28 mouse cellular contexts compared by ENCODE assay signal in the genomic region with DNA sequence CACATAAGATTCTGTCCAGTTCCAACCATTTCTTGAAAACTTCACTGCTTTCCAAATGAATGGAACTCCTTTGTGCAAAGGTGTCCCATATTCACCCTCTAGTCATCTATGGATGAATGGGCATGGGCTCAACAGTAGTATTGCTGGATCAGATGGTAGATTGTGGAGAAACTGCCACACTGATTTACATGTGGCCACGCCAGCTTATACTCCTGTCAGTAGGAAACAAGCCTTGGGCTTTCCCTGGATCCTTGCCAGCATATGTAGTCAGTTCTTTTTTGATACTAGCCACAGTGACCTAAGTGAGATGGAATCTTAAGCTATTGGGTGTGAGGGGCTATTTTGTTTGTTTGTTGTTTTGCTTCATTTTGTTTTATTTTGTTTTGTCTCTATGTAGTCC. TPM values are rescaled to one million over a fixed set of nuclear protein-coding genes. Genes with fewer than 3 reads are reported as not detected.
DNase-seq lines count a peak whose midpoint lies in the region; ATAC-seq and TF ChIP-seq lines count a peak whose summit lies in the region.
"Had no signal": no experiment of that assay in that cellular context is flagged by ENCODE, and none has a peak within 500 bp of the region (broad histone marks: within the 10 kb centered on the region; RNA-seq: fewer than 3 reads in every experiment).

No protein-coding gene starts in this region.

- no peaks in the 10 kb centered on the region for H3K9me3 ChIP-seq in forebrain, embryonic 15.5 days
- no peaks in the 10 kb centered on the region for H3K9me3 ChIP-seq in forebrain, postnatal 0 days (ENCODE audit: low read length)
- H3K9me3 ChIP-seq: embryonic facial prominence, embryonic 15.5 days; heart, embryonic 10.5 days; hindbrain, embryonic 10.5 days had no signal

- H3K36me3 ChIP-seq in forebrain, embryonic 15.5 days = no peaks in the 10 kb centered on the region
- no peaks in the 10 kb centered on the region for H3K36me3 ChIP-seq in forebrain, postnatal 0 days (ENCODE audit: insufficient read depth)
- H3K36me3 ChIP-seq: embryonic facial prominence, embryonic 15.5 days; heart, embryonic 10.5 days; hindbrain, embryonic 10.5 days had no signal

- H3K4me3 ChIP-seq in forebrain, embryonic 15.5 days = no peak overlapping the region
- no peak overlapping the region for H3K4me3 ChIP-seq in forebrain, postnatal 0 days (ENCODE audit: low read depth, low read length)
- H3K4me3 ChIP-seq: embryonic facial prominence, embryonic 15.5 days; erythroblast, embryonic 14.5 days; heart, embryonic 10.5 days; hindbrain, embryonic 10.5 days had no signal

- no peak for DNase-seq in forebrain, postnatal 0 days
- DNase-seq in CD4-positive helper T cell, adult 2 months (ENCODE audit: low read depth, low spot score) = peak; percentile 59
- peak; percentile 63 for DNase-seq in induced T-regulatory cell, adult 2 months (ENCODE audit: low read depth)
- DNase-seq in right cerebral cortex, adult 2 months (ENCODE audit: low spot score in 2 of 2) = no peak
- no peak for DNase-seq in left cerebral cortex, adult 18-20 months (ENCODE audit: low spot score in 2 of 2)
- DNase-seq: adrenal gland, adult 8-10 months; adrenal gland, postnatal 36 days; cerebellum, adult 11 months; cerebellum, adult 8-10 months; cerebellum, postnatal 14 days; embryo, embryonic 11 days; gastrocnemius, postnatal 36 days; heart, adult 18-20 months; heart, postnatal 10 days; kidney, adult 8-10 months had no signal

- no peak overlapping the region for H3K27ac ChIP-seq in forebrain, embryonic 15.5 days (replicated peaks)
- no peak overlapping the region for H3K27ac ChIP-seq in forebrain, postnatal 0 days (ENCODE audit: low read depth, low read length)
- H3K27ac ChIP-seq: embryonic facial prominence, embryonic 15.5 days; heart, embryonic 10.5 days; hindbrain, embryonic 10.5 days; hindbrain, embryonic 14.5 days had no signal

- no peak overlapping the region for H3K9ac ChIP-seq in forebrain, embryonic 15.5 days (replicated peaks)
- H3K9ac ChIP-seq in forebrain, postnatal 0 days = no peak overlapping the region
- H3K9ac ChIP-seq: embryonic facial prominence, embryonic 15.5 days; hindbrain, embryonic 14.5 days had no signal

- 43% methylated on average over 1 of the region's 1 CpGs for WGBS in forebrain, embryonic 15.5 days
- WGBS in forebrain, postnatal 0 days = 39% methylated on average over 1 of the region's 1 CpGs

- no peak overlapping the region for H3K4me2 ChIP-seq in forebrain, embryonic 15.5 days (replicated peaks)
- H3K4me2 ChIP-seq in forebrain, postnatal 0 days (ENCODE audit: low read depth) = no peak overlapping the region
- H3K4me2 ChIP-seq: embryonic facial prominence, embryonic 15.5 days; hindbrain, embryonic 14.5 days had no signal

- H3K4me1 ChIP-seq in forebrain, embryonic 15.5 days = no peaks in the 10 kb centered on the region
- no peaks in the 10 kb centered on the region for H3K4me1 ChIP-seq in forebrain, postnatal 0 days (ENCODE audit: insufficient read depth)
- H3K4me1 ChIP-seq: embryonic facial prominence, embryonic 15.5 days; heart, embryonic 10.5 days; hindbrain, embryonic 10.5 days had no signal

- H3K27me3 ChIP-seq in forebrain, embryonic 15.5 days = no peaks in the 10 kb centered on the region
- H3K27me3 ChIP-seq in forebrain, postnatal 0 days (ENCODE audit: insufficient read depth, low read length) = no peaks in the 10 kb centered on the region
- H3K27me3 ChIP-seq: CH12.LX; embryonic facial prominence, embryonic 15.5 days had no signal

- TF ChIP-seq CTCF in forebrain, postnatal 0 days (IDR thresholded peaks at IDR 0.05; ENCODE audit: low read depth) = no peak

- ATAC-seq in forebrain, embryonic 15.5 days (replicated peaks) = peak; percentile 82
- ATAC-seq in forebrain, postnatal 0 days = no peak
- ATAC-seq in CD4-positive, CD25-positive, alpha-beta regulatory T cell, adult 4 months = peak; percentile 33
- ATAC-seq: intestine, postnatal 0 days had no signal

RNA-seq across cellular contexts. Expression of a gene that starts 11.2 kb away (rescaled TPM):
- not detected in 2 replicates for polyA plus RNA-seq in forebrain, embryonic 15.5 days (2015; fragmentation: Nextera tagmentation; extraction: Ambion mirVana)
- total RNA-seq in forebrain, postnatal 0 days (2014; rRNA removed) = not detected in 2 replicates
- not detected in 2 replicates for polyA plus RNA-seq in forebrain, postnatal 0 days (2015; fragmentation: Nextera tagmentation; extraction: Ambion mirVana)
- polyA plus RNA-seq in CD4-positive, CD25-positive, alpha-beta regulatory T cell, adult 4 months (2017; shearing (Covaris generic)) = not detected
- not detected for total RNA-seq in left cerebral cortex, adult 18-20 months (2021)
- total RNA-seq: adrenal gland, adult 8-10 months; adrenal gland, postnatal 36 days; CH12.LX; gastrocnemius, adult 8-10 months; gastrocnemius, postnatal 36 days; heart, adult 18-20 months; heart, postnatal 10 days had no signal
- polyA plus RNA-seq: embryonic facial prominence, embryonic 11.5 days; embryonic facial prominence, embryonic 15.5 days; erythroblast, embryonic 14.5 days; heart, embryonic 10.5 days; heart, embryonic 14.5 days; hindbrain, embryonic 10.5 days; hindbrain, embryonic 14.5 days; intestine, postnatal 0 days had no signal

RNA-seq across cellular contexts. Expression of a gene that starts 42.4 kb away (rescaled TPM):
- polyA plus RNA-seq in forebrain, embryonic 15.5 days (2015; fragmentation: Nextera tagmentation; extraction: Ambion mirVana) = 85.5 and 85.7 TPM in 2 replicates
- total RNA-seq in forebrain, postnatal 0 days (2014; rRNA removed) = 47.4 and 49.5 TPM in 2 replicates
- polyA plus RNA-seq in forebrain, postnatal 0 days (2015; fragmentation: Nextera tagmentation; extraction: Ambion mirVana) = 47.5 and 54.5 TPM in 2 replicates
- polyA plus RNA-seq in CD4-positive, CD25-positive, alpha-beta regulatory T cell, adult 4 months (2017; shearing (Covaris generic)) = 10 to 100 TPM; 55.1 to 85.6 TPM
- 10 to 100 TPM; 27.3 to 31.7 TPM for total RNA-seq in left cerebral cortex, adult 18-20 months (2021)

RNA-seq across cellular contexts. Expression of a gene that starts 42.4 kb away (rescaled TPM):
- not detected in 2 replicates for polyA plus RNA-seq in forebrain, embryonic 15.5 days (2015; fragmentation: Nextera tagmentation; extraction: Ambion mirVana)
- total RNA-seq in forebrain, postnatal 0 days (2014; rRNA removed) = not detected in 2 replicates
- polyA plus RNA-seq in forebrain, postnatal 0 days (2015; fragmentation: Nextera tagmentation; extraction: Ambion mirVana) = not detected in 2 replicates
- not detected for polyA plus RNA-seq in CD4-positive, CD25-positive, alpha-beta regulatory T cell, adult 4 months (2017; shearing (Covaris generic))
- total RNA-seq in left cerebral cortex, adult 18-20 months (2021) = not detected
- total RNA-seq: adrenal gland, adult 8-10 months; adrenal gland, postnatal 36 days; common myeloid progenitor, adult 5-6 weeks; gastrocnemius, adult 8-10 months; gastrocnemius, postnatal 36 days; heart, adult 18-20 months; heart, postnatal 10 days had no signal
- polyA plus RNA-seq: embryonic facial prominence, embryonic 11.5 days; embryonic facial prominence, embryonic 15.5 days; erythroblast, embryonic 14.5 days; heart, embryonic 10.5 days; heart, embryonic 14.5 days; hindbrain, embryonic 10.5 days; hindbrain, embryonic 14.5 days; intestine, postnatal 0 days had no signal

RNA-seq across cellular contexts. Expression of a gene that starts 50.4 kb away (rescaled TPM):
- polyA plus RNA-seq in forebrain, embryonic 15.5 days (2015; fragmentation: Nextera tagmentation; extraction: Ambion mirVana) = 1.8 and 1.9 TPM in 2 replicates
- 2.5 and 3.1 TPM in 2 replicates for total RNA-seq in forebrain, postnatal 0 days (2014; rRNA removed)
- 0.29 and 0.39 TPM in 2 replicates for polyA plus RNA-seq in forebrain, postnatal 0 days (2015; fragmentation: Nextera tagmentation; extraction: Ambion mirVana)
- polyA plus RNA-seq in CD4-positive, CD25-positive, alpha-beta regulatory T cell, adult 4 months (2017; shearing (Covaris generic)) = under 1 TPM; 0.39 to 0.71 TPM
- total RNA-seq in left cerebral cortex, adult 18-20 months (2021) = 1 to 10 TPM; 6.8 to 7.0 TPM
- total RNA-seq: common myeloid progenitor, adult 5-6 weeks had no signal
- polyA plus RNA-seq: erythroblast, embryonic 14.5 days had no signal

Comparison
In these comparisons a context has a peak if more than half of its experiments do, and no peak if none do; other contexts are left out.
1. DNase-seq: peak in CD4-positive helper T cell, adult 2 months (single experiment) and induced T-regulatory cell, adult 2 months (single experiment); none in forebrain, postnatal 0 days (single experiment), right cerebral cortex, adult 2 months (0 of 2) and left cerebral cortex, adult 18-20 months (0 of 2).